Mouse (Mus musculus) lung, embryonic 14.5 days (tissue): ENCODE measurements around the gene Pik3c2g. TPM values are rescaled to one million over a fixed set of nuclear protein-coding genes. Genes with fewer than 3 reads are reported as not detected.

Experiments
- ATAC-seq: fragments of 200-750 bp; cut with Nextera tagmentation; 2 replicates; pipeline ENCODE4 v1.8.0; 2017; ENCODE audit warnings: mild to moderate bottlenecking, moderate TSS enrichment, moderate library complexity; ENCODE audit not compliant: insufficient read depth
- DNase-seq: peaks from one replicate; pipeline ENCODE4 v3.0.0-alpha.2; 2015
- H3K27ac ChIP-seq: fragments of 300-500 bp; sonication (generic); 2 replicates; pipeline ENCODE4 v1.5.1; 2014; ENCODE audit warnings: low read depth, mild to moderate bottlenecking, moderate library complexity
- H3K27me3 ChIP-seq: fragments of 300-500 bp; sonication (generic); 2 replicates; pipeline ENCODE4 v1.6.1; 2014; ENCODE audit warnings: low read length, control low read depth; ENCODE audit not compliant: insufficient read depth
- H3K36me3 ChIP-seq: fragments of 300-500 bp; sonication (generic); 2 replicates; pipeline ENCODE4 v1.6.1; 2014; ENCODE audit warnings: control low read depth; ENCODE audit not compliant: insufficient read depth
- H3K4me1 ChIP-seq: fragments of 300-500 bp; sonication (generic); 2 replicates; pipeline ENCODE4 v1.6.1; 2014; ENCODE audit warnings: antibody characterized with exemption, control low read depth; ENCODE audit not compliant: insufficient read depth
- H3K4me2 ChIP-seq: fragments of 300-500 bp; sonication (generic); 2 replicates; pipeline ENCODE4 v1.6.1; 2014; ENCODE audit warnings: mild to moderate bottlenecking
- H3K4me3 ChIP-seq: fragments of 300-500 bp; sonication (generic); 2 replicates; pipeline ENCODE4 v1.5.1; 2014; ENCODE audit warnings: low read depth, low read length
- H3K9ac ChIP-seq: fragments of 300-500 bp; sonication (generic); 2 replicates; pipeline ENCODE4 v1.6.1; 2014
- H3K9me3 ChIP-seq: fragments of 300-500 bp; sonication (generic); 2 replicates; pipeline ENCODE4 v1.6.1; 2016; ENCODE audit warnings: low read depth, low read length, control low read depth
- CTCF ChIP-seq: IDR thresholded peaks from 2 replicates; pipeline ENCODE4 v1.5.1; 2016; ENCODE audit warnings: antibody characterized with exemption, low read depth
- WGBS: fragments of 180-500 bp; shearing (Covaris S2); extraction: QIAGEN DNeasy Blood & Tissue Kit; methylation state at CpG from one replicate; pipeline ENCODE4 v1.1.7; 2014; 5-methylcytosine and 5-hydroxymethylcytosine counted together
- polyA plus RNA-seq: library from polyadenylated mRNA; unstranded; fragments of >200 nt; fragmentation: Nextera tagmentation; extraction: Ambion mirVana; gene quantifications from 2 replicates; pipeline ENCODE4 v1.2.1, GENCODE M21; 2014

Gene Pik3c2g
- polyA plus RNA-seq, 1 experiment from 2014 or later, result 1.1 TPM

DNA sequence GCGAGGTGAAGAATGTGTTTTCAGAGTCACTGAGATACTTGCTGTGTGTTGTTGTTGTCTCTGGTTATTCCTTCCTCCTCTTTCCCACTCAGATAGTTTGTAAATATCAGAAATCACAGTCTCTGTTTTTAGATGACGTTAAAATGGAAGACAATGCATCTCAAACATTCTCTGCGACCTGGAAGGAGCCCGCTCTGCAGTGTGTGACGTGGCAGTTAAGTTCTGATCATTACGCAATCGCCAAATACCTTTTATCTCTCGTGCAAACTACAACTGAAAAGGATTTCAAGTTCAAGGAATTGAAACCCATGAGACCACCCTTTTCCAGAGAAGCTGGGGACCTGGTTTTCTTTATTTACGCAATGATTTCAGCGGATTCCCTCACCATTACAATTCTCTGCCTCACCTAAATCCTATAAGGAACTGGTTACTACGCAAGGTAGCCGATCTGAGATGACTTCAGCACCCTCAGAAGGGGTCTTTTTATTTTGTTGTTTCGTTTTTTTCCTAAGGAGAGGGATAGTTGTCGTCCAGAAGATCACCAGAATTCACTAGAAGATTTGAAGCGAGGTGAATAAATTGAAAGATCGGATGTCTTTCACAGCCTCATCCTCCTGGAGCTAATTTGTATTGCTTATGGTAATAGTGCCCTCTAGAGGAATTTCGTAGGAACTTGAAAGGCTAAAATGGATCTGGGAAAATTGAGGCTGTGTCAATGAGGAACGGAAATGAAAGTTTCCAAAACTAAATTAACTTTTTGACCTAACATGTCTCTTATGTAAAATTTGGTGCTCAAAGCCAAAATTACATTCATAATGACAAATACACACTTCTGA is 9.8 kb upstream of the Pik3c2g start:
- Histone ChIP-seq H3K27ac (no peak overlapping the region), H3K4me2 (peak overlapping the region; percentile 47), H3K4me1 (no peaks in the 10 kb centered on the region; the same call in 1 of the 2 replicates), H3K4me3 (no peak overlapping the region), H3K36me3 (no peaks in the 10 kb centered on the region), H3K27me3 (0 out of 2 replicates have a peak, but pooled peaks cover 3% of the 10 kb centered on the region), H3K9ac (no peak overlapping the region), H3K9me3 (no peaks in the 10 kb centered on the region)
- DNase-seq (peak; percentile 74), ATAC-seq (peak; percentile 55; the same call in 1 of the 2 replicates)
- TF ChIP-seq CTCF, result peak; percentile 72
- 43% methylated on average over 18 of the region's 18 CpGs for WGBS

DNA sequence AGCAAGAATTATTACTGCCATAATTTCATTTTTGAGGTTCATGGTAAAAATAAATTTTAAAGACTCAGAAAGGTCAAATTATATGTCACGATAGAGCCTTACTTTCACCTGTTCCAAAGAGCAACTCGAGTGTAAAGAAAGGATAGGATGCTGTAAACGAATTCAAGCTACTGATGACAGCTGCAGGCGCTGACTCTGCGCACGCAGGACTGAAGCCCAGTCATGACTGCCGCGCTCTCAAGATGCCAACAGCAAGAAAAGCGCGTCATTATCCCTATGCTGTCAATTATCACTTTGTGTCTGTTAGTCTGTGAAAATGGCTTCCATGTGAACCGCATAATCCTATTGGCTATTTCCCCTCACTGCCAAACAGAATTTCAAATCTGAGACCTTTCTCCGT is 457 bp downstream of the Pik3c2g start:
- Histone ChIP-seq H3K9ac (no peak overlapping the region), H3K9me3 (no peaks in the 10 kb centered on the region), H3K4me2 (peak overlapping the region; percentile 48), H3K27ac (no peak overlapping the region), H3K36me3 (no peaks in the 10 kb centered on the region), H3K4me3 (0 out of 2 replicates have a peak overlapping the region, but pooled peaks have one; percentile 9), H3K27me3 (peaks cover 2% of the 10 kb centered on the region; the same call in 1 of the 2 replicates), H3K4me1 (no peaks in the 10 kb centered on the region)
- WGBS, result 42% methylated on average over 12 of the region's 12 CpGs
- ATAC-seq (no peak; the same call in 1 of the 2 replicates), DNase-seq (peak; percentile 25)
- no peak for TF ChIP-seq CTCF

DNA sequence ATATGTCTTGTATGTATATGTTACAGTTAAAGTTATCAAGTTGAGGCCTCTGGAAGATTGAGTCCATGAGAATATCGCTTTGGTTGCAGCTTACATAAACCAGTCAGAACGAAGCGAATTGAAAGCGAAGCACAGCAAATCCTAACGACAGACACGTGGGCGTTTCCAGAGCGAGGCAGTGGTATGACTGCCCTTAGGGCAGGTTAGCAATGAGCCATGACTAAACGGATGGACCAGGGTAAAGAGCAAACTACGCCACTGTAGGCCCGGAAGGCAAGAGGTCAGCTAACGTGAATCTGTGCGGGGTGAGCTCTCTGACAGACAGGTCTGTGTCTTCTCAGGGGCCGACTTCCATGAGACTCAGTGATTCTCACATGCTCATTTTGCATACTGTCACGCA is 1.4 kb downstream of the Pik3c2g start:
- no peak overlapping the region for H3K9ac ChIP-seq
- ATAC-seq (no peak), DNase-seq (no peak)
- H3K27me3 ChIP-seq, result peaks cover 2% of the 10 kb centered on the region; the same call in 1 of the 2 replicates
- no peak for TF ChIP-seq CTCF
- no peak overlapping the region for H3K4me3 ChIP-seq
- H3K4me1 ChIP-seq, result no peaks in the 10 kb centered on the region
- no peak overlapping the region for H3K4me2 ChIP-seq
- H3K36me3 ChIP-seq, result no peaks in the 10 kb centered on the region
- WGBS, result 55% methylated on average over 15 of the region's 15 CpGs
- no peak overlapping the region for H3K27ac ChIP-seq
- H3K9me3 ChIP-seq, result no peaks in the 10 kb centered on the region

DNA sequence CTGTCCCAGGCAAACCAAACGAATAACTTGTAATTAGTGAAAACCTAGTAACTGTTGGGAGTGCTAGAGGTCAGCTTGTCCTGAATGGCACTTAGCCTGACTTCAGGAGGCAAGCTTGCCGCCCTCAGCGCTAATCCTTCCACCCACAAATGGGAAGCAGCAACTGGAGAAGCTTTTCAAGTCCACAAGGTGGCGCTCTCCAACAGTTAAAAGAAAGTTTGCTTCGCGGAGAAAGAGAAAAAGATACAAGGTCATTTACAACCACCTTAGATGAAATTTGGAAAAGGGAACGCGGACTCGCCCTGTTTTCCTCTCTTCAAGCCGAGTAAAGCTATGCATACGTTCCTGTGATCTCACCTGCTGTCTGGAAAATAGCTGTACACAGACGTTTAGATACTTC is 2.3 kb downstream of the Pik3c2g start:
- Histone ChIP-seq H3K27ac (no peak overlapping the region), H3K4me2 (peak overlapping the region; percentile 52), H3K9me3 (no peaks in the 10 kb centered on the region), H3K36me3 (no peaks in the 10 kb centered on the region), H3K9ac (no peak overlapping the region), H3K4me1 (no peaks in the 10 kb centered on the region), H3K4me3 (no peak overlapping the region), H3K27me3 (peaks cover 2% of the 10 kb centered on the region; the same call in 1 of the 2 replicates)
- WGBS, result 5% methylated on average over 12 of the region's 12 CpGs
- peak; percentile 86 for TF ChIP-seq CTCF
- ATAC-seq (no peak), DNase-seq (peak; percentile 96)

DNA sequence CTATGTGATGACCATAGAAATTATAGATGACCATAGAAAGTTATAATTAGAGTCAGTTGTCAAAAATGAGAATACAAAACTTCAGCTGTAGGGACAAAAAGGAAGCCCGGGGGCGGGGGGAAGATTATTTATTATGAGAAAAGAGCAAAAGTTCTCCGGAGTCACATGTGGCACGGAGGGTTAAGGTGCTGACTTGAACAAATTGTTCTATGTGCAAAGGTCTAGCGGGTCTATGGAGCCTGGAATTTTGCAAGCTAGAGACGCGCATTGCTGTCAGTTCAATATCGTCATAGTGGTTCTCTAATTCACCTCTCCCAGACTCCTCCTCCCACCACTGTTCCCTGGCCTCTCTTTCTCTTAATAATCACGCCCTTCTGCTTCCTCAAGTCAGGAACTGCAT is 2.8 kb downstream of the Pik3c2g start:
- no peak for TF ChIP-seq CTCF
- Histone ChIP-seq H3K27me3 (peaks cover 2% of the 10 kb centered on the region; the same call in 1 of the 2 replicates), H3K9me3 (no peaks in the 10 kb centered on the region), H3K9ac (no peak overlapping the region), H3K36me3 (no peaks in the 10 kb centered on the region), H3K27ac (no peak overlapping the region), H3K4me1 (no peaks in the 10 kb centered on the region), H3K4me3 (no peak overlapping the region), H3K4me2 (peak overlapping the region; percentile 52)
- 38% methylated on average over 9 of the region's 9 CpGs for WGBS
- DNase-seq (no peak), ATAC-seq (no peak)

DNA sequence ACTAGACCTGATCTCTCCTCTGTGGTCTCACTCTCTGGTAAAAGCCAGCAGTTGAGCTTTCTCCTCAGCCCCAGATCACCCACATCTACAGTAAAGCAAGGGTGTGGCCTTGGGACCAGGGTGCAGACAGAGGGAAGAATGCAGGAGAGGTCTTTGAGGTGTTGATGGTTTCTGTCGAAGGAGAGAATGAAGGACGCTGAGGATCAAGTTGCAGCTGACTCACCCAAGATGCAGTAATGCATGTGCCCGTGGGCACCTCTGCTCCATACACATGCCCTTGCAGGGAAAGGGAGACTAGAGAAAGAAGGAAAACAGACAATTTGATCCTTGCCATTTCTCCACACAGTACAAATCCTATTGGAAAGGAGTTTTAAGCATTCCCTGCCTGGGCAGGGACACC is 5.1 kb downstream of the Pik3c2g start:
- Histone ChIP-seq H3K27ac (no peak overlapping the region), H3K4me1 (no peaks in the 10 kb centered on the region), H3K36me3 (no peaks in the 10 kb centered on the region), H3K9ac (no peak overlapping the region), H3K27me3 (peaks cover 2% of the 10 kb centered on the region; the same call in 1 of the 2 replicates), H3K4me3 (no peak overlapping the region), H3K9me3 (no peaks in the 10 kb centered on the region), H3K4me2 (no peak overlapping the region)
- TF ChIP-seq CTCF, result no peak
- DNase-seq (no peak), ATAC-seq (no peak)
- WGBS, result 36% methylated on average over 3 of the region's 3 CpGs

DNA sequence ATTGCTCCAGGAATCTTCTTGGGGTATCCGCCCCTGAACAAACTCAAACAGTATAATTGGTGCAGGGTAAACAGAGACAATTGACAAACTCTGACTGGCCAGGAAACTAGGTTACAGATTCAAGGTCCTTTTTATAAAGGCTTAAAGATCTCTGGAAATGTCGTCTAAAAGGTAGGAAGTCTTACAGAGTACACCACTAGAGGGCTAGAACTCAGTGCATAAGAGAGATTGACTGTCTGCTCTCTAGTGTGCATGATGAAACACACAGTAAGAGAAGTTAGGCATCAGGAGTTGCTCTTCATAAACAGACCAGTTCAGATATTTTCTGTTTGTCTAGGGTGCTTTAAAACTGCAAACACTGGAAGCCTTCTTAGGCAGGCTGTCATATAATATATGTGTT is 9.4 kb downstream of the Pik3c2g start:
- WGBS, result 38% methylated on average over 2 of the region's 2 CpGs

More for the DNA sequence above, 9.4 kb downstream of the Pik3c2g start:
- H3K4me1 ChIP-seq, result no peaks in the 10 kb centered on the region
- no peak overlapping the region for H3K9ac ChIP-seq
- H3K4me2 ChIP-seq, result no peak overlapping the region
- peak; percentile 52 for TF ChIP-seq CTCF
- no peaks in the 10 kb centered on the region for H3K9me3 ChIP-seq
- no peak overlapping the region for H3K4me3 ChIP-seq
- no peaks in the 10 kb centered on the region for H3K27me3 ChIP-seq
- no peaks in the 10 kb centered on the region for H3K36me3 ChIP-seq
- no peak overlapping the region for H3K27ac ChIP-seq
- ATAC-seq, result no peak
- peak; percentile 41 for DNase-seq
